Mouse (Mus musculus) embryo, embryonic 11 days (tissue): ENCODE data around the gene C030005K15Rik.
A peak's percentile ranks its signal among the peaks of the same experiment; 100 is the strongest.
"Not testable (repeated sequence)": the region's sequence is repeated elsewhere in the genome, so short reads cannot be mapped to it uniquely, and the experiment has no call there.

Source experiments
- DNase-seq: peaks from one replicate; pipeline ENCODE4 v3.0.0-alpha.2; 2015

C030005K15Rik gene

DNA sequence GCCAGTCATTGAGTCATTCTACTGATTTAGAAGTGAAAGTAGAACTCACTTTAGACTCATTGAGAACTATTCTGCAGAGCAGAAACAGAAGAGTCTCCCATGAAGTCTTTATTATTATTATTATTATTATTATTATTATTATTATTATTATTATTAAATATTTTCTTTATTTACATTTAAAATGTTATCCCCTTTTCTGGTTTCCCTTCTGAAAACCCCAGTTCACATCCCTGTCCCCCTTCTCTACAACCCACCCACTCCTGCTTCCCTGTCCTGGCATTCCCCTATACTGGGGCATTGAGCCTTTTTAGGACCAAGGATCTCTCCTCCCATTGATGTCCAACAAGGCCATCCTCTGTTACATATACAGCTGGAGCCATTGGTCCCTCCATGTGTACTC, at the start of gene C030005K15Rik:
C030005K15Rik (minus strand) TSS at position 101 of the 400 bp plus-strand sequence.
- DNase-seq = not testable (repeated sequence)

DNA sequence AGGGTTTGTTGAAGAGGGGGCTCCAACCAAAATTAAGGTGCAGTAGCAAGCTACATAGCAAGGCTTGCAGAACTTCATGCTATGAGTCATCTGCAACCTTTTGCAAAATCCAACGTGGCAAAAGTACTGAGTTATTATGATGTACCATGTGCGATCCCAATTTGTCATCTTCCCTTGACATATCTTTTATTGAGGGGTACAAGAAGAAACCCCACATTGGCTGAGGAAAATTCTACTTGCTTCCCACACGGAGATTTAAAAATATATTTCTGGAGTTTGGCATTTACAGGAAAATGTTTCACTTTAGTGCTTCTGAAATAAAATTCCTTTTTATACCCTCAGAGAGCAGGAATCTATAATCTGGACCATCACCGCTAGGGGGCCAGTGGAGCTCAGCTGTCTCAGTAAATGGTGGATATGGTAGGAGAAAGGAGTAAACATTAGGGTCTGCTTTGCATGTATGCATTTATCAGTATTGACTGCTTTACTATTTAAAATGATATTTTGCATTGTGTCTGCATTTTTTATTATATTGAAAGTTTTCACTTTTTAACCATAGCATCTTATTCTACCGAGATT, 41.7 kb upstream of the C030005K15Rik start:
- peak; percentile 47 for DNase-seq

DNA sequence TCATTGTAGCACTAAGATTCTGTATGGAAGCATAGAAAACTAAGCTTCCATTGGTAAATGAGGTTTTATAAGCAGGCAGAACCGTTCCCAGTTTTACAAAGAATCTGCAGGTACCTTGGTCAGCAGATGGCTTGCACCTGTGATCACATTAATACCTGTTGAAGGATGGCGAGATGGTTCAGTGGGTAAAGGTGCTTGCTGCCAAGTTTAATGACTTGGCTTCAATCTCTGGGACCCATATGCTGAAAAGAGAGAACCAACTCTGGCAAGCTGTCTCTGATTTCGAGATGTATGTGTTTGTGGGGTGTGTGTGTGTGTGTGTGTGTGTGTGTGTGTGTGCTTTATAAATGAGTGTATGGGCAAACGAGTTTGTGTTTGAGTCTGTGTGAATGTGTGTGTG, 27.3 kb upstream of the C030005K15Rik start:
- no peak for DNase-seq

DNA sequence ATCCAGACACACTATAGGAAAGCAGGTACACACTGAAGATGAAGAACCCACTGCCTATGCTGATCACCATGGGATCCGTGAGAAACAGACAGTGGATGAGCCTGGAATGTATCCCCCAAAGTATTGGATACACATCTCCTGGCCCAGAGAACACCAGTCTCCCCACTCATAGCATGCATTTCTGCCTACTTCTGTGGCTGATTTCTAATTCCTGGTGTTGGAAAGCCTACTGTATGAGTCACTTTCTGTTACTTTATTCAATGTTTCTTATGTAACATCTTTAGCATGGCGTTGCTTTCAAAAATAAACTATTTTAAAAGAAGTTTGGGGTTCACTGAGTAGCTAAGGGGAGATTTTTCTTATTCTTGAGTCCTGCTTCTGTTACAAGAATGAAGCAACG, 20.7 kb upstream of the C030005K15Rik start:
- no peak for DNase-seq

DNA sequence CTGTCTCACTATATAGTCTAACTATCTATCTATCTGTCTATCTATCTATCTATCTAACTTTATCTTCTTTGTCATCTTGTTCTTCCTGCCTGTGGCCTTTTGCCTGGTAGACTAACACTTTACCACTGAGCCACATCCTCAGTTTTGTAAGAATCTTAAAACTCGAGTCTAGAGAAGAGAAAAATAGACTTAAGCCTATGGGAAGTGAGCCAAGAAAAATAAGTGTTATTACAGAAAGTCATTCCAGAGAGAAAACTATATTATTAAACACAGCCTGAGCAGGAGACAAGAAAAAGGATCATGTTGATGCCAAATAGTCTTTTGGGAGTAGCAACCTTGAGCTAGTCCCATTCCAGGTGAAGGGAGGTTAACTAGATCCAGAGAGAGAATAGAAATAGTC, 626 bp downstream of the C030005K15Rik start:
- DNase-seq = no peak

DNA sequence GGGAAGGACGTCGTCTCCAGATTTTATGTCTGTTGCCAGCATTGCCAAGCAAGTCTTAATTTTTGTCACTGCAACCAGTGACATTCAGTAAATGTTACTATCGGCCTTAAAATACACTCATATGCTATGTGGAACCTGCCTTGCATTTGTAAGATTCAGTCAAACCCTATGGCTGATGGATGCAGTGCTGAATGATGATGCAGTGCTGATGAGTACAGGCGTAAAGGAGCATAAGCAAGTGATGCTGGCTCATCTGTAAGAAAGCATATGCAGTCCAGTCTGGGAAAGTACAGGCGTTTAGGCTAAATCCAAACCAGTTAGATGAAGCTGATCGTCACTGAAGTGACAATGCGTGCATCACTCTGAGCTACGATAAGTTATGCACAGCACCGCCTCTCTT, 3.8 kb downstream of the C030005K15Rik start:
- no peak for DNase-seq

DNA sequence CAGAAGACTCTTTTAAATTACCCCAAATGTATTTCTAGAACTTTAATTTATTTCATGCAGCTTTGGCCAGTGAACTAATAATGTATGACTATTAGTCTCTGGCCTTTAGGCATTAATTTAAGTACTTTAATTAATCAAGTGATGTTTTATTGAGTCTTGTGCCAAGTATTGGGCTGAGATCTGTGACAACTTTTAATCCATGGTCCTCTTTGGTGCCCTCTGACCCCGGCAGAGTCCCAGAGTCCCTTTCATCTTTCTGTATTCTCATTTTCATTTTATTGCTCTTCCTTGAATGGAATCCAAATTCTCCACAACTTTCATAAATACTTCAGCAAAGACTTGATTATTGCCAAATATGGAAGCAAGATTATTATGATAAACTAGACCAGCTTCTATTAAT, 5.9 kb downstream of the C030005K15Rik start:
- DNase-seq = no peak

DNA sequence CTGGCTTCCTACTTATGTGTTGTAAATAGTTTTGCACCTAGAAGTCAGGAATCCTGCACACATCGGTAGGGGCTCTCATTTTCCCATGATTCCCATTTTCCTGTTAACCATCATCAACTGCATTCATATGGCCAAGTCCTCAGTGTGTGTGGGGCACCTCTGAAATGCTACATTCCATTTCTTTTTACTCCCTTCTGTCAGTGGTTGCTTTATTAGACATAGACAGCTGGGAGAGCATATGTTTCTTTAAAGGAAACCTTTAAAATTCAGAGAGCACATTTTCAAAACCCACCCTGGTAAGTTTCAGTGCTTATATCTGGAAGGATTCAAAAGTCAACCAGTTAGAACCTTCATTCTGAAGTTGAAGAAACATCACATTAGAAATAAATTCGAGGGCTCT, 8.5 kb downstream of the C030005K15Rik start:
- DNase-seq = no peak

DNA sequence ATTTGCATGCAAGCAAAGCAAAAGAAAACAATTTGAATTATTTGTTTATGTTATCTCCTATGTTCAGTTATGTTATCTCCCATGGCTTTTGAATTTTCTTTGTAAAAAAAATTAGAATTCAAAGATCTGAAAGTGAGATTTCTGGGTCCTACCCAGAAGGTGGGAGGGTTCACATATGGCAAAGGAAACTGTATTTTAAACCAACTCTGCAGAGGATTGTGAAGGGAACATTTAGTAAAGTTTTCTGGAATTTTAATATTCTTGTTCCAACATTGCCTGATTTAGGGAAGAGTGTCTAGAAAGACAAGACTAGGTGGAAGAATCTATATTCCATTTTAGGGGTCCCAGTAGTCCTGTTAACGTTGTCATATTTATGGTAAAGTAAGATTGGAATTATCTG, 9.3 kb downstream of the C030005K15Rik start:
- DNase-seq = no peak

DNA sequence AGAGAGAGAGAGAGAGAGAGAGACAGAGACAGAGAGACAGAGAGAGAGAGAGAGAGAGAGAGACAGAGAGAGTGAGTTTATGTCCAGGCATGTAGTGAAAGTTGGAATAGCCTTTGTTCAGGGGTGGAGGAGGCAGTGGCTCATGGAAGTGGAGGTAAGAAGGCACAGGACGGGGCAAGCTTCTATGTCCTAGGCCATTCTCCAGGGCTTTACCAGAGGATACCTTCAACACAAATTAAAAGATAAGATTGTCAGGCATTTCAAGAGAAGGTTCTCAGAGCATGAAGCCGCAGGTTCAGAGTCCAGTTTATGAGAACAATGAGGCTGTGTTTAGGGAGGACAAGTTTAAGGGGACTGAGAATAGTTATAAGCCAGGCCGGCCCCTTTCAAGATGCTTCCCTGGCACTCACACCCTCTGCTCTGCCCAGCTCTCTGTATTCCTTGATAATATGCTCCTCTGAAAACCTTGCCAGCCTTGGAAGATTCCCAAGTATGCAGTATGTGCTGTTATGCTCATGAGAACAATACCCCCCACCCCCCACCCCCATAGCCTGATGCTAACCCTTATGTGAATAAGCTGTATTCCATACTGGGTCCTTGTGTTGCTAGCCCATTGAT, 11.2 kb downstream of the C030005K15Rik start:
- DNase-seq = no peak

DNA sequence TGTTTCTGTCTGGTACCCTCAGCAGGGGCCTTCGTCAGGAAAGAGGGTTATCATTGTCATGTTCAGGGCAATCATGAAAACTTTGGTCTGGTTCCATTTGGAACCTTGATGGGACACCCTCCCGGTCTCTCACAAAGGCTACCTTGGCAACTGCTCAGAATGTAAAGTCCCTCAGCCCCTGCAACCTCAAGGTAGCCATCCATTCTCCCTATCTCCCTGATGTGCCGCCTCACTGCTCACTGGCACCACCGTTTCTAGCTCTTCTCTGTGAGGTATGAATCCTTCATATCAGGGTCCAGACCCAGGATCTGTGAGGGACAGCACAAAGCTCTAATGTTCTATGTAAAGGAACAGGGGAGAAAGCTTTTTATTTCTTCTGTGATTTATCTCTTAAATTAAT, 12.0 kb downstream of the C030005K15Rik start:
- DNase-seq = no peak

DNA sequence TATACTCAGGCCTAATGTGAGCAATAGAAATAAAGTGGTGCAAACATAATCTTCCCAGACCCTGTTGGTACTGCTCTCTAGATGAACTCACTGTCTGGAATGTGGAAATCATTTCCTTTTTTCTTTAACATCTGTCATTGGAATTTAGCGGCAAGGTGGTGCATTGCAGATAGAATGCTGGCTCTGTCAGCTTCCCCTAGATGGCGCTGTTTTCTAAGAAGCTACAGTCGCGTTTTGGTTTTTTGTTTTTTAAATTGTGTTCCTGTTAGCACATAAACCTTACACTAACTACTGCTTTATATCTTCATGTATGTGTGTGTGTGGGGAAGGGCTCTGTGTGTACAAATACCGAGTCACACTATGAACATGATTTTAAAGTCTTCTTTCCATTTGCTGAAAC, 13.9 kb downstream of the C030005K15Rik start:
- DNase-seq = peak; percentile 88

DNA sequence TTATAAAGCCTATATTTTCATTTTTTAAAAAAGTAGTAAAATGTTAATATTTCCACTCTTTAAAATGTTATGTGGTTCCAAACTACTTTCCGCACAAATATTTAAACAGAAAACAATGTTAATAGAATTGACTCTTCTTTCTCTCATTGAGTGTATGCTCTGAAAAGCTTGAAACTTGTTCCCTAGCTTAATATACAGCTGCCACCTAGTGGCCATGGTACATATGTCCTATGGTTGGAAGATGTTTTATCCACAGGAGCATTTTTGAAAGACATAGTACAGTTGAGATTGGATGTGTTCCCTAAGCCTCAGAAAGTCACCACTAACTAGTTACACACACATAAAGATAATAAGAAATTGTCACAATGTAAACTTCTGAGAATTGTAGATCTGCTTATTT, 22.0 kb downstream of the C030005K15Rik start:
- peak; percentile 88 for DNase-seq

DNA sequence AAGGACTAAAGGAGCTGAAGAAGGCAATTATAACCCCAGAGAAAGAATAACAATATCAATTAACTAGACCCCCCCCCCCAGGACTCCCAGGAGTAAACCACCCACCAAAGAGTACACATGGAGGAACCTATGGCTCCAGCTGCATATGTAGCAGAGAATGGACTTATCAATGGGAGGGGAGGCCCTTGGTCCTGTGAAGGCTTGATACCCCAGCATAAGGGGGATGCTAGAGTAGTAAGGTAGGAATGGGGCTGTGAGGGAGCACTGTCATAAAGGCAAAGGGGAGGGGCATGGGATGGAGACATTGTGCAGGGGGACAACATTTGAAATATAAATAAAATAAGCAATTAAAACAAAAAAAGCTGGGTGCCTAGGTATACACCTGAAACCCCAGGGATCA, 24.2 kb downstream of the C030005K15Rik start:
- DNase-seq = no peak

DNA sequence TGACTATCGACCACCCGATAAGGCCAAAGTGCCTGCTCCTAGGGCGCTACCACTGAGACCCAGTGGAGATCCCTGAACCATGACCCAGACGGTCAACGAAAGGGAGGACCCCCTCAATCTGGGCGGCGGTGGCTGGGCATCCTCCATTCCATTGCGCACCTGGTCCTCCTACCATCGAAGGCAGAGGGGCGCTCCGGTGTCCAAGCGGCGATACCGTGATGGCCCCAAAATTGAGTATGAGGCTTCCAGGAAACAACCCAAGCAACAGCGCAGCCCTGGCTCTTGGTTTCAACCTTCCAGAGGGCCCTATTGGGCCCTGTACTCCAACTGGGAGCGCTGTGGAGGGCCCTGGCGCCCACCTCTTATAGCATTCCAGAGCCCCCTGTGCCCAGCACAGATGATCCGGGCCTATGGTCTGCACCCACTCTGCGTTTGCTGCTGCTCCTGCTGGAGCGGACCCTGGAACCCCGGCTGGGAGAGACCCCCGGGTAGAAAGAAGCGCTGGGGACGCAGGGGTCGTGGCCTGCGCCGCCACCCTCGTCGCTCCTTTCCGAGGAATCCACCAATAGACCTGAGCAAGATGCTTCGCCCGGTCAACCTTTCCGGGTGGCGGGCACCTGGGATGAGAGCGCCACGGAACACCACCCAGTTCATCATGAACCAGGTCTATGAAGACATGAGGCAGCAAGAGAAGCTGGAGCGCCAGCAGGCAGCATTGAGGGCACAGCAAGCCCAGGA, 33.0 kb downstream of the C030005K15Rik start:
- no peak for DNase-seq

DNA sequence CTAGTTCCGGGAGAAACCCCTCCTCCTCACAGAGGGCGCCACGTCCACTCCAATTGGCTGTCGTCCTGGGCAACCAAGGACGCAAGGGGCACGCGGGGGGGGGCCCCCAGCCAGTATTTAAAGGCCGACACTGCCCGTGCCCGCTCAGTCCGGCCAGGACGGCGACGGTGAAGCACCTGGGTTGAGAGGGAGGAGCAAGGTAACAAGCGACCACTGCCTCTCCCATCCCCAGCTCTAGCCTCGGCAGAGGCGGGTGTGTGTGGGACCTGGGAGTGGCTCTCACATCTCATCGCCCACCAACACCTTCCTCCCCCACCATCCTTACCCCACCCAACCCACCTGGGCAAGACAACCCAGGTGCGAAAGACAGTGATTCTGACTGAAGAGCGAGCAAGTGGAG, 33.6 kb downstream of the C030005K15Rik start, which contains the start of gene Ccer1:
Ccer1 (plus strand) TSS at position 147 of the 400 bp plus-strand sequence.
- no peak for DNase-seq

DNA sequence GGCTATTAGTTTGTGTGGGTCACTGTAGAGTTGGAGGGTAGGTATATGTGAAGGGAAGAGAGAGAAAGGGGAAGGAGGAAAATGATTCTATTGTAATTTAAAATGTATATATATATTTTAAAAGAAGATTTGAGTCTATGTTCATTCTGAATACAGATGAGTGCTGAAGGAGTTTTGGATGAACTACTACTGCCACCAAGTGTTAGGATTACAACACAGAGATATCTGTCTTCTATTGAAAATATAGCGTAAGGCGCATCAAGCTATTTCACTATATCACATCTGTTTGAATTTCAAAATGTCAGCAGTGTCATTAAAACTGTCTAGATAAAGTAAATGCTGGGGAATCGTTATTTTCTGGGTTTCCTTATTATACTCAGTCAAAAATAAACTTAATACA, 37.1 kb downstream of the C030005K15Rik start:
- DNase-seq = peak; percentile 19

DNA sequence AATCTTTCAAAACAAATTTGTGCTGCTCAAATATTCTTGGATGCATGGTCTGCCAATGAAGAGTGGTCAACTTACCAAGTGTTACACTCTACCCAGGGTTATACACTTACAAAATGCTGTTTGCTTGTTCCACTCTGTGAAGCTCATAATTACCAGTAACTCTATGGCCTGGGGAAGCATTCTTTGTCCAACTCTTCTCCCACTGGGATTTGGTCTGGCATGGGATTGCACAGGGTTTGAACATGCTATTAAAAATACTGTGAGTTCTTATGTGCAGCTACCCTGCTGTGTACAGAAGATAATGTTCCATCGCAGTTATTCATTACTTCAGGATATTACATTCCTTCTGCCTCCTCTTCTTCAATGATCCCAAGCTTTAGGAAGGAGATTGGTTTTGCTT, 39.4 kb downstream of the C030005K15Rik start:
- no peak for DNase-seq

DNA sequence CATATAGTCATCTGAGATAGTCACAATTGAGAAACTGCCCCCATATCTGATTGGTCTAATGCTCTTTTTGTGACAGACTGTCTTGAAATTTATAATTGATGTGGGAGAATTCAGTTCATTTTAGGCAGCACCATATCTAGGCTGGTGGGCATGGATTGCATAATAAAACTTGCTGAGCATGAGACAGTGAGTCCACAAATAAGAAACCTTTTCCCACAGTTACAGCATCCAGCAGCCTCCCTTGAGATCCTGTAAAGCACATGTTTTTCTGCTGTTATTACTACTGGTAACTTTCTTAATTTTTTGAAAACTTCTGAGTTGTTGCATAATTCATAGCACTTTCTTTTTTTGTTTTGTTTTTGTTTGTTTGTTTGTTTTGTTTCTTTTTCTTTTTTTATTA, 43.6 kb downstream of the C030005K15Rik start:
- no peak for DNase-seq
